Mouse (Mus musculus) heart, adult 2 months (tissue): ENCODE measurements around the gene Baz2b. TPM values are rescaled to one million over a fixed set of nuclear protein-coding genes. Genes with fewer than 3 reads are reported as not detected.

ENCODE experiments used
- DNase-seq, 2 experiments: peaks; one replicate each; pipeline ENCODE4 v3.0.0; 2021
- H3K27ac ChIP-seq: fragments of 200-600 bp; 2 replicates; pipeline ENCODE4 v1.8.1; 2022
- H3K27me3 ChIP-seq: fragments of 200-500 bp; 2 replicates; pipeline ENCODE4 v1.6.1; 2012; ENCODE audit warnings: mild to moderate bottlenecking, low read length, inconsistent platforms, mixed read lengths; ENCODE audit not compliant: control insufficient read depth, insufficient read depth
- H3K36me3 ChIP-seq: fragments of 200-500 bp; 2 replicates; pipeline ENCODE4 v1.6.1; 2012; ENCODE audit warnings: low read length, inconsistent platforms; ENCODE audit not compliant: control insufficient read depth, insufficient read depth
- H3K4me1 ChIP-seq: fragments of 200-500 bp; 2 replicates; pipeline ENCODE4 v1.6.1; 2011; ENCODE audit warnings: low read length; ENCODE audit not compliant: control insufficient read depth, insufficient read depth
- H3K4me3 ChIP-seq: fragments of 200-600 bp; 2 replicates; pipeline ENCODE4 v1.8.1; 2022
- H3K79me2 ChIP-seq: fragments of 200-500 bp; replicated peaks from 2 replicates; pipeline ENCODE4 v1.6.1; 2012; ENCODE audit warnings: mild to moderate bottlenecking, inconsistent platforms, low read length, moderate library complexity, mixed read lengths; ENCODE audit not compliant: control insufficient read depth, insufficient read depth
- H3K9ac ChIP-seq: fragments of 200-500 bp; 2 replicates; pipeline ENCODE4 v1.6.1; 2012; ENCODE audit warnings: low read depth, mild to moderate bottlenecking, control low read depth, inconsistent platforms, low read length, mixed read lengths
- CTCF ChIP-seq: fragments of 200-600 bp; IDR thresholded peaks from 2 replicates; pipeline ENCODE4 v1.8.1; 2022; ENCODE audit warnings: antibody characterized with exemption, mild to moderate bottlenecking, moderate library complexity
- EP300 ChIP-seq: fragments of 200-500 bp; IDR thresholded peaks from 2 replicates; pipeline ENCODE4 v1.6.1; 2011; ENCODE audit warnings: low read depth, low read length, control low read depth; ENCODE audit not compliant: insufficient read depth
- POLR2A ChIP-seq: fragments of 200-500 bp; IDR thresholded peaks from 2 replicates; pipeline ENCODE4 v1.6.1; 2011; ENCODE audit warnings: mild to moderate bottlenecking, low read depth, low read length, control low read depth; ENCODE audit not compliant: insufficient read depth
- WGBS: fragments of 180-500 bp; shearing (Covaris S2); methylation state at CpG from one replicate; pipeline ENCODE4 v1.1.7; 2018; 5-methylcytosine and 5-hydroxymethylcytosine counted together
- intact Hi-C: fragments of 180-260 bp; cut with DNase I; formaldehyde crosslinking; loops from one replicate; pipeline ENCODE4 v1.15.1; 2025
- polyA plus RNA-seq: library from polyadenylated mRNA; depleted of rRNA; stranded (reverse); fragments of >200 nt; gene quantifications from 2 replicates; pipeline ENCODE4 v1.2.3, GENCODE M21; 2012
- total RNA-seq, 2 experiments: library from RNA; stranded (reverse); gene quantifications; 2 replicates each; pipeline ENCODE4 v1.2.3; 2021

Gene Baz2b
- total and polyA plus RNA-seq, 3 experiments: 12.8 to 39.5 (median 39.5) TPM

DNA sequence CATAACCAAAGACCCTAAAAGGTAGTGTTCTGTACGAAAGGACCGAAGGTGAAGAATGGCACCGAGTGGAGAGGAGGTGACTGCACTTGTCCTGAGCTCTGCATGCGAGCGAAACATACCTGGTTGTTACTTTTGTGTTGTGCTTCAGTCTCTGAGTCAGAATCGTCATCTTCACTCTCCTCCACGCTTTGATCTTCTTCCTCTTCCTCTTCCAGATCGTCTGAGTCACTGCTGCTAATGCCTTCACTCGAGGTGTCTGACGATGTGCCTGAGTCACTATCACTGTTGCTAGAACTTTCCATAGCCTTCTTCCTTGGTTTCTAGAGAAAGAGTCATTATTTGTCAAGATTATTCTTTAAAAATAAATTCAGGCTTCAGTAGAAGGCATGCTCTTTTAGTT is 240.5 kb downstream of the Baz2b start:
- no peak for TF ChIP-seq CTCF
- TF ChIP-seq EP300: no peak
- no peak for TF ChIP-seq POLR2A
- H3K27me3 ChIP-seq: no peaks in the 10 kb centered on the region
- intact Hi-C loops: loop anchor here (5.0 kb wide), 1 partner anchor 158 kb away; no protein-coding TSS in a partner anchor
- DNase-seq: no peak
- H3K27ac ChIP-seq: peak overlapping the region; percentile 51
- no peak overlapping the region for H3K4me3 ChIP-seq
- H3K36me3 ChIP-seq: 0 out of 2 replicates have a peak, but pooled peaks cover 2% of the 10 kb centered on the region
- no peaks in the 10 kb centered on the region for H3K79me2 ChIP-seq
- 61% methylated on average over 10 of the region's 10 CpGs for WGBS
- no peak overlapping the region for H3K9ac ChIP-seq
- peaks cover 9% of the 10 kb centered on the region for H3K4me1 ChIP-seq

DNA sequence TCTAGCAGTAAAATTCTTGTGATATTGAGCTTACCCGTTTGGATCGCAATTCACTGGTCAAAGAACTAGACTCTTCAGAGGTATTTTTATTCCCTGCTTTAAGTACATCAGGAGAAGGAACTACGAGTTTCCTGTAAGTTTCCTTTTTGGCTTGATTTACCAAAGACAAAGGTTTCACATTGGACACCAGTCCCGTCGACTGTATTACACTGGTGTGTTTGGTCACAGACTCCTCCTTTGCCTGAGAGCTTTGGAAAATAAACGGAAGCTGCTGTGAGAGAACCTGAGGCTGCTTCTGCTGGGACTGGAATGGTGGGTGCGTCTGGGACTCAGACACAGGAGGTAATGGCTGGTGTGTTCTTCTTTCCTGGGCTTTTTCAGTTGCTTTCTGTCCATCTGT is 241.0 kb downstream of the Baz2b start:
- peak overlapping the region; percentile 51 for H3K27ac ChIP-seq

DNA sequence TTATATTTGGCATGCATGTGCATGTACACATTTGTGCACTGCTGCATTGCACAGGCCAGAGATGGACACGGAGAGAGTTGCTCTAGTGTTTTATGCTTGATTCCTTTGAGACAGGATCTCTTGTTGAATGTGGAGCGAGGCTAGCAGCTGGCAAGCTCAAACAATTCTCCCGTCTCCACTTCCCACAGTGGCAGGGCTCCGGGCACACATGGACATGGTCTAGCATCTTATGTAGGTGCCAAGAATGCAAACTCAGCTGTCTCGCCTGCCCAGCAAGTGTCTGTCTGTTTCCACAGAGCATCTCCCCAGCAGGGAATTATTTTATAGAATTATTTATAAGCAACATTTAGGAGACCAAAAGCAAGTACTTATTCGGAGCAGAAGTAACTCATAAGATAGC is 243.2 kb downstream of the Baz2b start:
- DNase-seq: no peak
- Histone ChIP-seq H3K79me2 (no peaks in the 10 kb centered on the region), H3K4me3 (no peak overlapping the region), H3K36me3 (0 out of 2 replicates have a peak, but pooled peaks cover 2% of the 10 kb centered on the region), H3K27ac (no peak overlapping the region), H3K4me1 (peaks cover 8% of the 10 kb centered on the region), H3K27me3 (no peaks in the 10 kb centered on the region), H3K9ac (no peak overlapping the region)
- TF ChIP-seq POLR2A (no peak), CTCF (no peak), EP300 (no peak)
- 92% methylated on average over 6 of the region's 6 CpGs for WGBS
- intact Hi-C loops: loop anchor here (5.0 kb wide), 1 partner anchor 161 kb away; no protein-coding TSS in a partner anchor

More for the DNA sequence above, 241.0 kb downstream of the Baz2b start:
- Histone ChIP-seq H3K79me2 (no peaks in the 10 kb centered on the region), H3K27me3 (no peaks in the 10 kb centered on the region), H3K4me1 (peaks cover 9% of the 10 kb centered on the region), H3K36me3 (0 out of 2 replicates have a peak, but pooled peaks cover 2% of the 10 kb centered on the region), H3K4me3 (no peak overlapping the region), H3K9ac (no peak overlapping the region)
- WGBS: 59% methylated on average over 7 of the region's 7 CpGs
- TF ChIP-seq CTCF: no peak
- TF ChIP-seq EP300: no peak
- 0 out of 2 replicates have a peak, but pooled peaks have one; percentile 24 for TF ChIP-seq POLR2A
- no peak for DNase-seq
- intact Hi-C loops: loop anchor here (5.0 kb wide), 1 partner anchor 159 kb away; no protein-coding TSS in a partner anchor

DNA sequence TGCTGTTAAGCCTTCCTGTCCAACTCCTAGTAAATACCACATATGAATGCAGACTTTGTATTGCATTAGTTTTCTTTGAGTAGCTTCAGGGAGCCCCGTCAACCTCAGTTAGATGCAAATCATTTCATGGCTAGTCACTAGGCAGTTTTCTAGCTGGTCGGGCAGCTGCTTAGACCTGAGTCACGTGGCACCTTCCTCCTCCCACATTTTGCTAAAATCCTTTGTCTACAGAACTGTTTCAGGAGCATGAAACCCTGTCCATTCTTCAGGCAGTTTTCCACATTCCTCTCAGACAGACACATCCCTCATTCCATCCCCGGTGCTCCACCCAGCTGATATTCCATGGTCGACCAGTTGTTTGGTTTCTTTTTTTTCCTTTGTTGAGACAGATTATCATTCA is 246.6 kb downstream of the Baz2b start:
- H3K27ac ChIP-seq: no peak overlapping the region
- H3K9ac ChIP-seq: no peak overlapping the region
- H3K4me3 ChIP-seq: no peak overlapping the region
- no peak for TF ChIP-seq POLR2A
- TF ChIP-seq EP300: no peak
- no peak for TF ChIP-seq CTCF
- H3K79me2 ChIP-seq: no peaks in the 10 kb centered on the region
- H3K4me1 ChIP-seq: peaks cover 2% of the 10 kb centered on the region
- peaks cover 6% of the 10 kb centered on the region; the same call in 1 of the 2 replicates for H3K36me3 ChIP-seq
- intact Hi-C loops: loop anchor here (5.0 kb wide), 1 partner anchor 244 kb away; the partner anchor contains the start of genes Baz2b and March7
- no peak for DNase-seq
- WGBS: 76% methylated on average over 5 of the region's 5 CpGs
- no peaks in the 10 kb centered on the region for H3K27me3 ChIP-seq

DNA sequence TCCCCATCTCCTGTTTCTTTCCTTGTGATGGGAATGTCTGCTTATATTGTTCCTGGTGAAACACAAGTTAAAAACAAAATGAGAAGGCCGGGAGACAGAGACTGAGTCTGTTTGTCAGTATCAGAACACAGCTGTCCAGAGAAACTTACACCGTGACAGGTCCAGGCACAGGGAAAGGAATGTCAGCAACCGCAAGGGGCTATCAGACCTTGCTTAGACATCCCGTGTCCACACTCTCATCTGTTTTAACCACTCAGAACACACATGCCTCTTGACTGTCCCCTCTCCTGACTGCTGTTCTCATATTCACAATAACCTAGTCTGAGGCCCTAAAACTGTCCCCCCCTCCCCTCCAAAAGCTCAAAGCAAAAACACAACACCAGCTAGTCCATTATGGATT is 247.1 kb downstream of the Baz2b start:
- intact Hi-C loops: loop anchor here (5.0 kb wide), 1 partner anchor 245 kb away; the partner anchor contains the start of genes Baz2b and March7
- peaks cover 2% of the 10 kb centered on the region for H3K4me1 ChIP-seq
- no peak overlapping the region for H3K9ac ChIP-seq
- no peaks in the 10 kb centered on the region for H3K27me3 ChIP-seq
- peaks cover 6% of the 10 kb centered on the region; the same call in 1 of the 2 replicates for H3K36me3 ChIP-seq
- WGBS: 62% methylated on average over 4 of the region's 4 CpGs
- H3K79me2 ChIP-seq: no peaks in the 10 kb centered on the region
- no peak overlapping the region for H3K4me3 ChIP-seq
- no peak for DNase-seq
- TF ChIP-seq POLR2A (no peak), CTCF (no peak), EP300 (no peak)
- no peak overlapping the region for H3K27ac ChIP-seq

DNA sequence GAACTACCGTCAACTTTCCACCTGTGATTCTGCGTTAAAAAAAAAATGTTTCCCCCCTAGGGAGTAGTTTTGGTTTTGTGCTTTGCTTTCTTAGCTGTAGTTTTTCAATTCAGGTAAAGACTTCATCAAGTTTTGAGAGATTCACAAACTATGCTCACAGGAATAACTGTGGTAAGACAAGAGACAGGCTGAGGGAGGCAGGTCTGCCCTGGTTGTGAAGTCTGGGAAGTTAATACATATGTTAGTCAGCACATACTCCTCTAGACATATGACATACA is 249.2 kb downstream of the Baz2b start:
- Histone ChIP-seq H3K27ac (peak overlapping the region; percentile 51), H3K4me3 (no peak overlapping the region), H3K79me2 (no peaks in the 10 kb centered on the region), H3K36me3 (peaks cover 8% of the 10 kb centered on the region), H3K27me3 (no peaks in the 10 kb centered on the region), H3K4me1 (peaks cover 2% of the 10 kb centered on the region), H3K9ac (no peak overlapping the region)
- TF ChIP-seq POLR2A (no peak), CTCF (no peak), EP300 (no peak)
- 71% methylated on average over 2 of the region's 2 CpGs for WGBS
- no peak for DNase-seq
- intact Hi-C loops: loop anchor here (5.0 kb wide), 1 partner anchor 247 kb away; the partner anchor contains the start of genes Baz2b and March7
